Mouse (Mus musculus) MEL (cell line): Measurements from ENCODE around the gene Gng7. TPM values are rescaled to one million over a fixed set of nuclear protein-coding genes. Genes with fewer than 3 reads are reported as not detected.

Source experiments
- DNase-seq: peaks from one replicate; pipeline ENCODE4 v3.0.0; 2011; ENCODE audit warnings: low read depth, low spot score
- H3K27ac ChIP-seq: 2 replicates; pipeline ENCODE4 v1.5.1; 2012; ENCODE audit warnings: low read depth, mild to moderate bottlenecking, control low read depth, low read length, moderate library complexity; ENCODE audit not compliant: control insufficient read depth
- H3K27me3 ChIP-seq, 2 experiments: fragments of 150-350 bp in 1 of 2; sonication (generic) in 1 of 2; 2 replicates each; pipeline ENCODE4 v1.6.1; 2012; ENCODE audit warnings: low read length in 2 of 2, mild to moderate bottlenecking in 2 of 2, improper control_type of control experiment in 1 of 2, moderate library complexity in 1 of 2; ENCODE audit not compliant: insufficient read depth in 2 of 2, control insufficient read depth in 1 of 2
- H3K36me3 ChIP-seq, 2 experiments: 2 replicates each; pipeline ENCODE4 v1.6.1; 2012 to 2014; ENCODE audit warnings: low read length in 2 of 2, improper control_type of control experiment in 1 of 2, inconsistent platforms in 1 of 2, mild to moderate bottlenecking in 1 of 2; ENCODE audit not compliant: insufficient read depth in 2 of 2, control insufficient read depth in 1 of 2
- H3K4me1 ChIP-seq, 2 experiments: fragments of 150-350 bp in 1 of 2; sonication (generic) in 1 of 2; 2 replicates each; pipeline ENCODE4 v1.6.1; 2012; ENCODE audit warnings: low read length in 2 of 2, improper control_type of control experiment in 1 of 2, mild to moderate bottlenecking in 1 of 2; ENCODE audit not compliant: insufficient read depth in 2 of 2, control insufficient read depth in 1 of 2
- H3K4me3 ChIP-seq, 2 experiments: fragments of 150-350 bp in 1 of 2; sonication (generic) in 1 of 2; 2 replicates each; pipeline ENCODE4 v1.5.1; 2012; ENCODE audit warnings: low read depth in 2 of 2, low read length in 2 of 2, mild to moderate bottlenecking in 2 of 2, moderate library complexity in 2 of 2, control low read depth in 1 of 2, improper control_type of control experiment in 1 of 2; ENCODE audit not compliant: control insufficient read depth in 1 of 2, insufficient read depth in 1 of 2
- H3K79me2 ChIP-seq: 2 replicates; pipeline ENCODE4 v1.6.1; 2012; ENCODE audit warnings: mild to moderate bottlenecking, low read length, moderate library complexity; ENCODE audit not compliant: control insufficient read depth, poor library complexity, insufficient read depth
- H3K9ac ChIP-seq: 2 replicates; pipeline ENCODE4 v1.6.1; 2012; ENCODE audit warnings: low read depth, mild to moderate bottlenecking, control low read depth, low read length, moderate library complexity; ENCODE audit not compliant: control insufficient read depth, poor library complexity, severe bottlenecking
- H3K9me3 ChIP-seq: fragments of 150-350 bp; sonication (generic); replicated peaks from 2 replicates; pipeline ENCODE4 v1.6.1; 2012; ENCODE audit warnings: mild to moderate bottlenecking, low read length, improper control_type of control experiment, moderate library complexity; ENCODE audit not compliant: insufficient read depth
- CHD2 ChIP-seq: IDR thresholded peaks from 2 replicates; pipeline ENCODE4 v1.6.1; 2011; ENCODE audit warnings: low read length, improper control_type of control experiment
- CTCF ChIP-seq, 3 experiments: IDR thresholded peaks in 2 of 3; conservative IDR thresholded peaks in 1 of 3; 2 replicates each; pipeline ENCODE4 v1.5.1; 2011 to 2012; ENCODE audit warnings: low read length in 3 of 3, low read depth in 2 of 3, mild to moderate bottlenecking in 2 of 3, improper control_type of control experiment in 1 of 3, inconsistent platforms in 1 of 3, mixed read lengths in 1 of 3, moderate library complexity in 1 of 3; ENCODE audit not compliant: control insufficient read depth in 1 of 3, insufficient read depth in 1 of 3, poor library complexity in 1 of 3, severe bottlenecking in 1 of 3
- E2F4 ChIP-seq: IDR thresholded peaks from 2 replicates; pipeline ENCODE4 v1.6.1; 2011; ENCODE audit warnings: low read depth, low read length, improper control_type of control experiment, borderline replicate concordance
- ETS1 ChIP-seq: IDR thresholded peaks from 2 replicates; pipeline ENCODE4 v1.6.1; 2012; ENCODE audit warnings: low read depth, mild to moderate bottlenecking, inconsistent platforms, low read length, improper control_type of control experiment, moderate library complexity
- GABPA ChIP-seq: IDR thresholded peaks from 2 replicates; pipeline ENCODE4 v1.6.1; 2012; ENCODE audit warnings: low read depth, mild to moderate bottlenecking, inconsistent platforms, low read length, improper control_type of control experiment, moderate library complexity
- GATA1 ChIP-seq: IDR thresholded peaks from 2 replicates; pipeline ENCODE4 v1.6.1; 2011; ENCODE audit warnings: low read depth, low read length, improper control_type of control experiment
- JUND ChIP-seq: IDR thresholded peaks from 2 replicates; pipeline ENCODE4 v1.6.1; 2011; ENCODE audit warnings: low read depth, mild to moderate bottlenecking, improper control_type of control experiment, low read length
- MAFK ChIP-seq: IDR thresholded peaks from 2 replicates; pipeline ENCODE4 v1.6.1; 2011; ENCODE audit warnings: low read depth, mild to moderate bottlenecking, low read length, improper control_type of control experiment, borderline replicate concordance
- MAX ChIP-seq: IDR thresholded peaks from 2 replicates; pipeline ENCODE4 v1.6.1; 2011; ENCODE audit warnings: low read length, improper control_type of control experiment
- MEF2A ChIP-seq: IDR thresholded peaks from 2 replicates; pipeline ENCODE4 v1.6.1; 2014; ENCODE audit warnings: low read depth, mild to moderate bottlenecking, inconsistent platforms, low read length, improper control_type of control experiment; ENCODE audit not compliant: poor library complexity, insufficient replicate concordance, severe bottlenecking; ENCODE audit errors: extremely low read depth
- MXI1 ChIP-seq: IDR thresholded peaks from 2 replicates; pipeline ENCODE4 v1.6.1; 2011; ENCODE audit warnings: mild to moderate bottlenecking, low read depth, low read length, improper control_type of control experiment
- MYC ChIP-seq: IDR thresholded peaks from 2 replicates; pipeline ENCODE4 v1.6.1; 2011; ENCODE audit warnings: low read depth, mild to moderate bottlenecking, low read length, improper control_type of control experiment, moderate library complexity
- POLR2AphosphoS2 ChIP-seq: IDR thresholded peaks from 2 replicates; pipeline ENCODE4 v1.6.1; 2011; ENCODE audit warnings: low read length, improper control_type of control experiment
- RAD21 ChIP-seq: IDR thresholded peaks from 2 replicates; pipeline ENCODE4 v1.6.1; 2011; ENCODE audit warnings: mild to moderate bottlenecking, low read depth, low read length, improper control_type of control experiment
- RCOR1 ChIP-seq: IDR thresholded peaks from 2 replicates; pipeline ENCODE4 v1.6.1; 2012; ENCODE audit warnings: low read depth, mild to moderate bottlenecking, inconsistent platforms, low read length, improper control_type of control experiment
- TAL1 ChIP-seq: IDR thresholded peaks from 2 replicates; pipeline ENCODE4 v1.6.1; 2012; ENCODE audit warnings: mild to moderate bottlenecking, inconsistent platforms, low read length, moderate library complexity, mixed read lengths
- TCF12 ChIP-seq: IDR thresholded peaks from 2 replicates; pipeline ENCODE4 v1.6.1; 2014; ENCODE audit warnings: low read depth, mild to moderate bottlenecking, inconsistent platforms, low read length, improper control_type of control experiment, moderate library complexity
- ZC3H11A ChIP-seq: IDR thresholded peaks from 2 replicates; pipeline ENCODE4 v1.6.1; 2012; ENCODE audit warnings: low read depth, mild to moderate bottlenecking, inconsistent platforms, low read length, improper control_type of control experiment
- ZMIZ1 ChIP-seq: IDR thresholded peaks from 2 replicates; pipeline ENCODE4 v1.6.1; 2012; ENCODE audit warnings: low read depth, mild to moderate bottlenecking, inconsistent platforms, low read length, improper control_type of control experiment, moderate library complexity
- polyA plus RNA-seq, 2 experiments: library from polyadenylated mRNA; stranded (reverse) in 1 of 2; unstranded in 1 of 2; fragments of >175 nt in 1 of 2; fragments of >200 nt in 1 of 2; gene quantifications; 2 replicates each; pipeline versions ENCODE4 v1.2.1 to v1.2.4; 2012; ENCODE audit warnings: low replicate concordance in 2 of 2, low read depth in 1 of 2; ENCODE audit not compliant: insufficient read length in 2 of 2, insufficient read depth in 1 of 2, missing spikeins in 1 of 2
- total RNA-seq: library from RNA; depleted of rRNA; stranded (reverse); fragments of 300-350 nt; gene quantifications from 2 replicates; pipeline ENCODE4 v1.2.3, GENCODE M21; 2012

Gene Gng7
- total and polyA plus RNA-seq, 3 experiments: 1.3 to 6.2 TPM; not detected in 1

GRCm38 (mm10) chr10:80900318-80901247 is 114.2 kb downstream of the Gng7 start, which contains the start of gene Timm13 (continued):
- no peak; the same call in 1 of the 2 replicates for TF ChIP-seq POLR2AphosphoS2
- TF ChIP-seq CHD2: peak; percentile 96
- TF ChIP-seq MXI1: peak; percentile 87
- TF ChIP-seq CTCF (IDR thresholded peaks at IDR 0.05 in 2 of 3, conservative IDR thresholded peaks at IDR 0.05 in 1 of 3; ENCODE audit: control insufficient read depth in 1 of 3, insufficient read depth in 1 of 3, low read depth in 2 of 3, low read length in 3 of 3, poor library complexity in 1 of 3, severe bottlenecking in 1 of 3): no peak
- TF ChIP-seq JUND: no peak

- DNase-seq: no peak
- Histone ChIP-seq H3K27me3 (no peaks in the 10 kb centered on the region), H3K4me1 (peaks cover 0 to 8% of the 10 kb centered on the region in 2 experiments; a peak in 2 of 4 replicates), H3K9me3 (no peaks in the 10 kb centered on the region), H3K27ac (peak overlapping the region; percentile 19; the same call in 1 of the 2 replicates), H3K36me3 (peaks cover 0 to 5% of the 10 kb centered on the region in 2 experiments; a peak in 2 of 4 replicates), H3K9ac (peak overlapping the region; percentile 90), H3K79me2 (peaks cover 17% of the 10 kb centered on the region), H3K4me3 (peak overlapping the region; percentile 65 to 90)
- no peak for TF ChIP-seq E2F4
- TF ChIP-seq MYC: peak; percentile 44; the same call in 1 of the 2 replicates
- peak; percentile 59 for TF ChIP-seq MAX
- TF ChIP-seq JUND: no peak
Measured at GRCm38 (mm10) chr10:80899591-80900317, 115.0 kb downstream of the Gng7 start.

GRCm38 (mm10) chr10:80899074-80899473 is 115.7 kb downstream of the Gng7 start:
- peaks cover 17% of the 10 kb centered on the region for H3K79me2 ChIP-seq
- TF ChIP-seq MAFK (no peak), ETS1 (no peak), TCF12 (no peak), ZMIZ1 (no peak), ZC3H11A (no peak), RCOR1 (no peak), MEF2A (no peak), TAL1 (no peak), RAD21 (no peak), GATA1 (no peak), GABPA (no peak)
- H3K27me3 ChIP-seq: no peaks in the 10 kb centered on the region
- H3K9me3 ChIP-seq: no peaks in the 10 kb centered on the region
- peak overlapping the region; percentile 90 for H3K9ac ChIP-seq
- no peak for DNase-seq
- no peak overlapping the region for H3K27ac ChIP-seq
- peaks cover 0 to 5% of the 10 kb centered on the region in 2 experiments; a peak in 2 of 4 replicates for H3K36me3 ChIP-seq
- H3K4me1 ChIP-seq: peaks cover 0 to 8% of the 10 kb centered on the region in 2 experiments; a peak in 2 of 4 replicates
- peak overlapping the region in 1 of 2 experiments; percentile 90; a peak in 2 of 4 replicates for H3K4me3 ChIP-seq
